Mouse (Mus musculus) 3134 (cell line): ENCODE results near the gene Scd2.

Experiments
- DNase-seq: peaks from one replicate; pipeline ENCODE4 v3.0.0-alpha.2; 2011; ENCODE audit warnings: low spot score; ENCODE audit not compliant: insufficient read length; ENCODE audit errors: extremely low read depth

The Scd2 gene

DNA sequence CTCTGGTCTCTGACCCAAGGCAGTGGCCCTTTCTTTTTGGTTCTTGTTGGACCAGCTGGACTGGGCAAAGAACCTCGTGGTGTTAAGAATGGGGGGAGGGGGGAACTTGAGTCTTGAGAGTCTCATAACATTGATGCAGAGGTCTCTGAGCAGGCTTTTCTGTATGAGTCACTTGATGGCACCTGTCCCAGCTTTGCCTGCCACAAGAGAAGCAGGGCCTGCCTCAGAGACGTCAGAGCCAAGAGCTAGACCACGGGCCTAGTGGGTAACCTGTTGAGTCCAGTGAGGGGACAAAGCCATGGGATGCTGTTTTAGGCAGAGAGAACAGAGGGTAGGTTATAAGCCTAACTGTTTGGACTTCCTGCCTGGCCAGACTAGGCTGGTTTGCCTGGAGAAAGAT, 1.8 kb downstream of the Scd2 start:
- peak; percentile 79 for DNase-seq

DNA sequence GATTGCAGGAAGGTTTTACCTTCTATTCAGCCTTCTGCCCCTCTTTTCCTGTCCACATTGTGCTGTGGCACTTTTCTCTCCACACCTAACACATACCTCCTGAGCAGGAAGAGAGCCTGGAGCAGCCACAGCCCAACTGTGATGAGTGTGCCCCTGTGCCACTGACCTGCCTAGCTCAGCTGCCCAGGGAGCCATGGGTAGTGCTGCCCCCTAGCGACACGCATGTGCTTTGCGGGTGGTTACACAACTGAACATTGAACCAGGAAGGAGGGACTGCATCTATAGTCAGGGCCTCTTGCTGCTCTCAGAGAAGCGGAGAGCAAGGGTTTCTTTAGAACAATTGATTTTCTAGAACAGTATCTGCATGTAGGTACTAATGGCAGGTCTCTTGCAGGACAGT, 2.3 kb downstream of the Scd2 start:
- DNase-seq, result peak; percentile 78

DNA sequence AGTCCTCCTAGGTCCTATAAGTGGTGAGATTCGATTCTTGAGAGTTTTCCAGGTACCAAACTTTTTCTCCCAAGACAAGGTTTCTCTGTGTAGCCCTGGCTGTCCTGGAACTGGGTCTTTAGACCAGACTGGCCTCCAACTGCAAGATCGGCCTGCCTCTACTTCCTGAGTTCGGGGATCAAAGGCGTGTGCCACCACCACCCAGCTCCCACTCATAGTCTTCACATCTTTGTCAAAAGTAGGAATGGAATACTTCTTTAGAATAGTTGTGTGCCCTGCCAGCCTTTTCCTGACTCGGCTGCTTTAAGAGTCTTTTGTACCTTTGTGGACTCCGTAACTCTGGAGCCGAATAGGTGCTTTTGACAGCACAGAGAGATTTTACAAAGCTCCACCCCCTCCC, 2.7 kb downstream of the Scd2 start:
- DNase-seq, result no peak

GRCm38 (mm10) chr19:44297068-44297760, 3.7 kb downstream of the Scd2 start:
- peak; percentile 31 for DNase-seq

GRCm38 (mm10) chr19:44297862-44298261, 4.4 kb downstream of the Scd2 start:
- peak; percentile 53 for DNase-seq

DNA sequence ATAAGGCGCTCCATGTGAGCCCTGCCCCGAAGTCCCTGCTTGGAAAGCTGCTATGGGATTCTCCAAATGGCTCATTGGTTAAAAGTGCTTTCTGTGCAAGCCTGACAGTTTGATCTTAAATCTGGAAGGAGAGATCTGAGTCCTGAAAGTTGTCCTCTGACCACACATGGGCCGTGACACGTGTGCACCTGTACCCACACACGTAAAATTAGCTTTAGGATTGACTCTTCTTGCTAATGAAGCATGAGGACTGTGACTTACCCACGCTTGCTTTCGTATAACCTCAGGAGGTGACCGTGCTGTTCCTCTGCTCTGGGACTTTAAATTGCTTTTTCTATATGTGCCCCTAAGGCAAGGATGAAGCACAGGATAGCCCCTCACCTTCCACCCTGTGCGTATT, 5.6 kb downstream of the Scd2 start:
- peak; percentile 33 for DNase-seq

- no peak for DNase-seq
Observed at GRCm38 (mm10) chr19:44299902-44300301, 6.4 kb downstream of the Scd2 start.

DNA sequence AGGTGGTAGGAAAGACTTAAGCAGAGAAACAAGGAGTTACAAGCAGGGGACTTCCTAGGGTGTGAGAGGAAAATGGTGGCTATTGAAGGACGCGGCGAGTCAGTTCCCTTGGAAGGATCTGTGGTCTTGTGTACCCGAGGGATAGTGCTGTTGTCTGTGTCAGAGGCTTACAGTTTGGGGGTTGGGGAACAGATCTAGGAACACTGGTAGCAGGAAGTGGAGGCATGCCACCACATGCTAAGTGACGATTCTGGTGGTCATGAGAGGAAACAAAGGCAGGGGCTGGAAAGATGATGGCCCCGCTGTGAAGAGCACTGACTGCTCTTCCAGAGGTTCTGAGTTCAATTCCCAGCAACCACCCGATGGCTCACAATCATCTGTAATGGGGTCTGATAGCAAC, 7.0 kb downstream of the Scd2 start:
- DNase-seq, result no peak

GRCm38 (mm10) chr19:44301176-44301575, 7.7 kb downstream of the Scd2 start:
- peak; percentile 78 for DNase-seq

GRCm38 (mm10) chr19:44301671-44302305, 8.3 kb downstream of the Scd2 start:
- DNase-seq, result peak; percentile 26

DNA sequence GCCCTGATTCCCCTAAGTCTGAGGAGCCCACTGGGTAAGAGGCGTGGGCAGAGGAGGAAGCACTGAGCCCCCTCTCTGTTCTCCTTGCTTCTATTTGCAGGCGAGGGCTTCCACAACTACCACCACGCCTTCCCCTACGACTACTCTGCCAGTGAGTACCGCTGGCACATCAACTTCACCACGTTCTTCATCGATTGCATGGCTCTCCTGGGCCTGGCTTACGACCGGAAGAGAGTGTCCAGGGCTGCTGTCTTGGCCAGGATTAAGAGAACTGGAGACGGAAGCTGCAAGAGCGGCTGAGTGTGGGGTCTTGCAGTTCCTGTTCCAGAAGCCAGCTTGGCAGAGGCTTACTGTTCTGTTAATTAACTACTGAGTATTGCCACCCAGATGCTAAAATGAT, 9.4 kb downstream of the Scd2 start:
- DNase-seq, result peak; percentile 39

- DNase-seq, result peak; percentile 49
Observed at GRCm38 (mm10) chr19:44303502-44303901, 10.0 kb downstream of the Scd2 start.

DNA sequence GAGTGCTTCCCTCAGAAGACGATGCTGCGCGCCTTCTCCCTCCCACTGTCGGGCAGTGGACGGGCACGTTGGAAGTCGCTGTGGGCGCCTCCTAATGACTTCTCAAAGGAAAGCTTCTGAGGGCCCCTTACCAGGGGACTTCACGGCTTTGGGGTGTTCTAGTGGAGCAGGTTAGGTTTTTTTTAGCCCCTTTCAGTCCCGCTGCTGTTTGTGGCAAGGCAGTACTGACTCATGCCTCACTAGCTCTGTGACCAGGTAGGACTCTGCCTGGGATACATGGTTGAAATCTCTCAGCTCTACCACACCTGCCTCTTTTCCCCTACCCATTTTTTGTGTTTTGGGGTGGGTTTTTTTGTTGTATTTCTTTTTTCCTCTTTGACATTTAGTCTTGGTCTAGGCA, 10.9 kb downstream of the Scd2 start:
- peak; percentile 54 for DNase-seq

DNA sequence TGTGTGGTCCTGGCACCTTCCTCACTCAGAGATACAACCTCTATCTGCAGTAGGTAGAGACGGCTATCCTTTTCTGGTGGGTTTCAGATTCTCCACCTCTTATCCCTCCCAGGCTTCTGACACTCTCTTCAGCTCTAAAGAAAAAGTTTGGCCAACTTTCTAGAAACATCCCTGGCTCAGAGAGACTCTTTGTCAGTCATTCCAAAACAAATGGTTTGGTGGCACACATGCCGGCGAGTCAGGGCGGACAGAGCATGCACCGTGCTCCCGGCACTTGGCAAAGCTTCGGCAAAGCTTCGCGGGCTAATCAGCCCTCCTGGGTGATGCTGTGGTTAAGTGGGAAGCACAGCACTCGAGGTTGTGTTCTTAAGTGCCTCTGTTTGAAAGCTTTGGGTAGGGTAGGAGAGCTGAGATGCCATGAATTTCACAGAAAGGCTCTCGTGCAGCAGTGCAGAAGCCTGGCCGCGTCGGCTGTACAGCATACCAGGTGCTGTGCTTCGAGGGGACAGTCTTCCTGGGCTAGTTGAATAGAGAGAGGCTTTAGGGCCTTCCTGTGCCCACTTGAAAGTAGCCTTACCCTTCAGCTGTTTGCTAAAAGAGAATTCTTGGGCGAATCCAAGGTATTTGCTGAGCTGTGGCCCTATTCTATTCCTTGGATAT, 11.5 kb downstream of the Scd2 start:
- peak; percentile 55 for DNase-seq

DNA sequence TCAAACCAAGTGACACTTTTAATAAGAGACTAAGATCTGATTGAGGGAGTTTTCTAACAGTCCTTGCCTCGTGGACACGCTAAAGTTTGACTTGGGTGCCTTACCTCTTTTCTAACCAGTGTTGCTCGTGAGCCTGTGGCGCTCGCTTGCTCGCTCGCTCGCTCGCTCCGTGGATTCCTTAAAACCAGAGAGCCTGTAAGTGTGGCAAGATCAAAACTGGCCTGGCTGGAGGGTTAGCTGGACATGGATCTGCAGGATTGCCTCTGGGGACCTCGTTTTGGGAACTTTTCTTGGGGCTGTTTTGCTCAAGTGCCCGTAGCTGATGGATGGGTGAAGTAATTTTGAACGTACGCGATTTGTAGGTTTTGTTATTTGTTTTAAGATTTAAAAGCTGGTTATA, 12.2 kb downstream of the Scd2 start:
- DNase-seq, result peak; percentile 50

DNA sequence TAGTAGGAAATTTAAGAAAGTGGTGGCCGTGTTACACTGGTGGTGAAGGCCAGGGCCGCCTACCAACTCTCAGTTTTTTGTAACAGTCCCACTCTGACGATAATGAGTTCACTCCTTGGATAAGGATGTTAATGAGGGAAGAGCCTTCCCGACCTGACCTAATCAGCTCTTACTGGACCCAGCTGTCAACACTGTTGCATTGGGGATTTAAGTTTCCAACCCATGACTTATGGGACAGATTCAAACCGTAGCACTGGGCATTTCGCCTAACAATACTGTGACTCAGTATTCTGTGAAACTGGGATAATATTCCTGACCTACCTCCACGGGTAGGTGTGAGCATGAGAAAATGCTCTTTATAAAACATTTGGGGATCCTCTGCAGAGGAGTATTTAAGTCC, 12.7 kb downstream of the Scd2 start:
- no peak for DNase-seq

DNA sequence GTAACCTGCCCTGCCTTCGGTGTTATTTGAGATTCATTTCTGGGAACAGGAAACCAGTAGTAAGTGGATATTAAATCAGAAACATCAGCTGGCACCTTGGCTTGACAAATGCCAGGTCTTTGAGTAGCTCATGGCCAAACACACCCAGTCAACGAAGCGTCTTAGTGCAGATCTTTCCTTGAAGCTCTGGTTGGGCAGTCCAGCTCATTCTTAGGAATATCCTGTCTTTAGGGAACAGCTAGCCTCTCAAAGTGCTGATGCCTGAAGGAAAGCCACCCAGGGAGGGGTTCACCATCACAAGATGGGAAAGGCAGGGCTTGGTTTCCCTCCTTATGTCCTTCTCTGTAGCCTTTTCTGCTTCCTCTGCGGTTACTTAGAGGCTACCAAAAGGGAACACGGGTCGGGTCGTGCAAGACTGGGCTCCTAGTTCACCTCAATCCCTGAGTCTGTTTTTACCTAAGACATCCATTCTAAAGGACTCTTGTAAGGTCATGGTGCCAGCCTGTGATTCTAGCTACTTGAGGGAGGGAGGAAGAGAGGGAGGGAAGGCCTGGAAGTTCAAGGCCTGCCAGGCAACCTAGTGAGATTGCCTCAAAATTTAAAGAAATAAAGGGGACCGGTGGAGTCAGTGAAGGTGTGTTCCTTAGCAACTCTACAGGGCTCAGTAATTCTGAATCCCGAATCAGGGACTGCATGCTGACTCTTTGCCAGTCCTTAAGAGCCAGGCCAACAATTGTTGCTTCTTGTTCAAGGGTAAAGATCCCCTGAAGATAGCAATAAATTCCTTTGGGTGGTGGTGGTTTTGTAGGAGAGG, 13.8 kb downstream of the Scd2 start:
- DNase-seq, result peak; percentile 40

GRCm38 (mm10) chr19:44307915-44308470, 14.5 kb downstream of the Scd2 start:
- DNase-seq, result peak; percentile 52

- DNase-seq, result no peak
Observed at GRCm38 (mm10) chr19:44308611-44309246, 15.3 kb downstream of the Scd2 start.
